Mouse (Mus musculus): ENCODE results near the gene Thra.
A peak's percentile ranks its signal among the peaks of the same experiment; 100 is the strongest.

The Thra gene

GRCm38 (mm10) chr11:98764746-98765145 lies 24.3 kb downstream of the Thra start:
- no peak for DNase-seq (ENCODE audit: low read depth, low spot score)

- DNase-seq (ENCODE audit: low read depth, low spot score), result no peak
Measured at GRCm38 (mm10) chr11:98765421-98766309, 25.2 kb downstream of the Thra start.

- DNase-seq (ENCODE audit: low read depth, low spot score), result no peak
Measured at GRCm38 (mm10) chr11:98766346-98766745, 25.9 kb downstream of the Thra start.

DNA sequence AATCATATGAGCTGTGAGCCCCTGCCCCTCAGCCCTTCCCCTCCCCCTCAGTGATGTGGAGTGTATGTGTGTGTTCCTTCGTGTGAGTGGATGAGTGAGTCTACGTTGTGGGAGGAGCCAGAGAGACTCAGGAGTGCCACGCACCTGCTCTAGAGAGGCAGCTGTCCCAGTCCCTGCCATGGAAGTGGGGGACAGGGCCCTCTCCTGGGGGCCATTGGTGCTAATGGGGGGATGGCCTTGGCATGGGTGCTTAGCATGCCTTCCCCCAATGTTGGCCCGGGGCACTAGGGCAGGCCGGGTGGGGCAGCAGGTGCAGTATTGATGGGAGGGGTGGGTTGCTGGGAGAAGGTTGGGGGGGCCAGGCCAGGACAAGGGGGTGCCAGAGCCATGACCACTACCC lies 26.4 kb downstream of the Thra start:
- DNase-seq (ENCODE audit: low read depth, low spot score), result no peak

DNA sequence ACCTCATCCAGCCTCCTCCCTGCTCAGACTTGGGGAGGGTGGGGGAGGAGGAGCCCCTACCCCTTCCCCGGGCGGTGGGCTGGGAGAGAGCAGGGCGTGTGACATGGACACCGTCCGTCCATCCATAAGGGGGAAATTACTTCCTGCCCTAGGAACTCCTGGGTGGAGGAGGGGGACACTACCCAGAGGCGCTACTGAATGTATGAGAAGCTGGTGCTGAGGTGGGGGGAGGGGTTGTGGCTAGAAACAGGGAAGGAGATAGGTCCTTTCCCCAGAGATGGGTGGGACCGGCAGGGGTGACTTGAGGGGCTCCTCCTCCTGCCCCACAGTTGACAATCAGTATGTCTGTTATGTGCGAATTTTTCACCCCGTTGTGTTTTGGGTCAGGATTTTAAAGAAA lies 26.8 kb downstream of the Thra start:
- DNase-seq (ENCODE audit: low read depth, low spot score), result no peak

- DNase-seq (ENCODE audit: low read depth, low spot score), result no peak
Measured at GRCm38 (mm10) chr11:98767713-98768112, 27.3 kb downstream of the Thra start.

- DNase-seq (ENCODE audit: low read depth, low spot score), result no peak
Measured at GRCm38 (mm10) chr11:98768127-98769006, 27.9 kb downstream of the Thra start.

DNA sequence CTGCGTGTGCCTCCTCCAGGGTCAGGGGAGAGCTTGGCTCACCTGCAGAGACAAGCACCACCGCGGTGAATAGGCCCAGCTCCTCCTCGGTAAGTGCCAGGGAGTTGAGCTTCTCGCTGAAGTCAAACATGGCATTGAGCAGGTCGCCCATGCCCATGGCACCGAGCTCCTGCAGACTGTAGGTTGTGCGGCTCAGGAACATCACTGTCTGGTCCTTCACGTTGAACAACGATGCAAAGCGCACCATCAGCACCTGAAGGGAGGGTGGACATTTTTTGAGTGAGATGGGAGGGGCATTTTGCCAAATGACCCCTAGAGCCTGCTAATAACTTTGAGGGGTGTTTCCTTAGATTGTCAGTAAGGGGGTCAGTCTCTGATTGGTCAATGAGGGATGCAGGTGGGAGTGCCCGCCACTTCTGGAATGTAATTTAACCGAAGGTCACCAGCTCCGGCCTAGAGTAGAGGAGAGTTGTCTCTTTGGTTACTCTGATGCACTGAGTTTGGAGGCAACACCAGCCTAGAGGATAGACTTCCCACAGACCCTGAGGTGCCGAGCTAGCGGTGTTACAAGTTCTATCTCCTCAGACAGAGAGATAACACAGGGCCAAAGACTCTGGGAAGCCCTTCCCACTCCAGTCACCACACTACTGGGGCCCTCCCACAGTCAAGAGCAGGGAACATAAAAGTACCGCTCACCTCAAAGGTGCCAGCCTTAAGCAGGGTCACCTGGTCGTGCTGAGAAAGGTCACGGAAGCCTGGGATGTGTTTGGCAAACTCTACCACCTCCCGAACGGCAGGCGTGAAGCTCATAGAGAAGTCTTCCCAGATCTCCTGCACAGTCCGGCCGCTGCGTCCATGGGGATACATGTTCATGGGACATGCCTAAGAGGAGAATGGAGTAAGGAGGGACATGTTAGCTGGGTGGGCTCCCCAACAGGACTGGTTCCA lies 28.8 kb downstream of the Thra start:
- DNase-seq (ENCODE audit: low read depth, low spot score), result no peak

- DNase-seq (ENCODE audit: low read depth, low spot score), result no peak
Measured at GRCm38 (mm10) chr11:98770096-98770975, 29.9 kb downstream of the Thra start.

DNA sequence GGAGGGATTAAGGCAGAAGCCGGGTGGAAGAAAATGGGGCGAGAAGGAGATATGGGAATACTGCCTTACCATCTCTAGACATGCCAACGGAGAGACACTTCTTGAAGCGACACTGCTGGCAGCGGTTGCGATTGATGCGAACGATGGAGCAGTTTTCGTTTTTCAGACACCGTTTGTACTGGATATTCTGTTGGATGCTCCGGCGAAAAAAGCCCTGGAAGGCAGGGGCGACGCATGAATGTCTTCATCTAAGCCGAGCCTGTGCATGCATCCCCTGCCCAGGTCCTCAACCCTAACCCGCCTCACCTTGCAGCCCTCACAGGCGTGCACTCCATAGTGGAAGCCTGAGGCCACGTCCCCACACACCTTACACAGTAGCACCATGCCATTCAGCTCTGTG lies 30.7 kb downstream of the Thra start:
- no peak for DNase-seq (ENCODE audit: low read depth, low spot score)

GRCm38 (mm10) chr11:98771844-98772525 lies 31.5 kb downstream of the Thra start:
- no peak for DNase-seq (ENCODE audit: low read depth, low spot score)

- DNase-seq (ENCODE audit: low read depth, low spot score), result peak; percentile 34
Measured at GRCm38 (mm10) chr11:98772667-98773171, 32.3 kb downstream of the Thra start.

DNA sequence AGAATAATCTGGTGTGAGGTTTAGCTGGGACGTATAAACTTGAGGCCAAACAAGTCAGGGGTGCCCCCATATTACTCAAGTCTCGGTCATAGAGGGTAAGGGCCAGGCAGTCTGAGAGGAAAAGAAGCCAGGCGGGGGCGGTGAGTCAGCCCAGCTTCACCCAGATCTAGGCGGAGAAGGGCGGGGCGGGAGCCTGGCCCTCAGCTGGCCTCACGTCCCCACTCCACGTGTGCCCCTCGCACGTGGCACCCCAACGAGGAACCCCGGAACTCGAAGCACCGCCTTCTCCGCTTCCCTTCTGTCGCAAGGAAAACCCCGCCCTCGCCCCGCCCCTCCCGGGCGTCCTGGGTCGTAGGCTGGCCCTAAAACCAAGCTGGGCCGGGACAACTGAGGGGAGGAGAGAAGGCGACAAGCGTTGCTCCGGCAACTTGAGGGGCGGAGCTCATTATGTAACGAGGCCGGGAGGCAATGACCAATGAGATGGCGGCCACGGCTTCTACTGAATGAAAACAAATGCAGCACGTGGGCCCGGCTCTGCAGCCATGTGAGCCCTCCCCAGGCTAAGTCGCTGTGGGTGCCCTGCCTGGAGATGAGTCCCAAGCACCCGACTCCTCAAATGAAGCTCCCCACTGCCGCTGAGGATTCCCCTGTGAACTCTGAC lies 33.3 kb downstream of the Thra start:
- peak; percentile 97 for DNase-seq (ENCODE audit: low read depth, low spot score)

DNA sequence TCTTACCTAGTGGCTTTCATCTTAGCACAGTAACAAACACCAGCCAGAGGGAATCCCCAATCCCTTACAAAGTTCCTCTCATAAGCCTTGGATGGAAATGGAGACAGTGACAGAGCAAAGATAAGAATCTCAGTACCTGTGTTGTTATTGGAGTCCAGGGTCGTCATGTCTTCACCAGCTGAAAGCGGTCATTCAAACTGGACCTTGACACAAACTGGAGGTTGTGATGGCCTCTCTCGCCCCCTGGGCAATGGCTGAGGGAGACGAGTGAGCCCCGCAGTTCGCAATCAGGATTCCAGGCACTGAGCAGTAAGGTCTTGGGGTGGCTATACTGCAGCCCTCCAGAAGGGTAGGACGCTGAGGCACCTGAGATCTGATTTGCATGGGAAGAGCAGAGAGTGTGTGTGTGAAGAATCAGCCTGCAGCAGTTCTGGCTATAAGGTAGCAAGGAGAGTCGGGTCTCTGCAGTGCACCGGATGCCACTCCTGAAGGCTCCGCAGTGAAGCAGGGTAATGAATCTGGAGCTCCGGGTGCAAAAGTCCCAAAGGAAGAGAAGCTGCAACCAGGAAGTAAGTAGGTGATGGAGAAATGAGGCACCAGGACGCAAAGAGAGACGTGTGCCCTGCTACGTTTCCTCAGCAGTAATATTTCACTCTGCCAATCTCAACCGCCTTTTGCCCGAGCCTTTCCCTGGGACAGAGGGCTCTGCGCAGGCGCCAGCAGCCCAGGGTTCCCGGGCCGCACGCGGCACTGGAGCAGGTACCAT lies 34.3 kb downstream of the Thra start, which contains the start of gene Nr1d1:
Nr1d1 (minus strand) TSS at position 752 of the 766 bp plus-strand sequence.
- DNase-seq (ENCODE audit: low read depth, low spot score), result peak; percentile 47

- DNase-seq (ENCODE audit: low read depth, low spot score), result peak; percentile 86
Measured at GRCm38 (mm10) chr11:98775348-98776051, 35.1 kb downstream of the Thra start.

GRCm38 (mm10) chr11:98776052-98776764 lies 35.8 kb downstream of the Thra start:
- no peak for DNase-seq (ENCODE audit: low read depth, low spot score)

Measured in CD4-positive, CD25-positive, alpha-beta regulatory T cell, adult 2 months (primary cell).